Mouse (Mus musculus) large intestine, adult 2 months (tissue): ENCODE measurements around the gene Pigv. TPM values are rescaled to one million over a fixed set of nuclear protein-coding genes. Genes with fewer than 3 reads are reported as not detected.
"Not testable (repeated sequence)": the region's sequence is repeated elsewhere in the genome, so short reads cannot be mapped to it uniquely, and the experiment has no call there.

Experiments
- DNase-seq: peaks from one replicate; pipeline ENCODE4 v3.0.0-alpha.2; 2012; ENCODE audit warnings: low read depth, low spot score
- WGBS: fragments of 180-500 bp; shearing (Covaris S2); methylation state at CpG from one replicate; pipeline ENCODE4 v1.1.7; 2018; 5-methylcytosine and 5-hydroxymethylcytosine counted together
- polyA plus RNA-seq: library from polyadenylated mRNA; depleted of rRNA; stranded (reverse); fragments of >200 nt; gene quantifications from 2 replicates; pipeline ENCODE4 v1.2.3, GENCODE M21; 2012

The Pigv gene
- polyA plus RNA-seq, 1 experiment, result 11.2 TPM

DNA sequence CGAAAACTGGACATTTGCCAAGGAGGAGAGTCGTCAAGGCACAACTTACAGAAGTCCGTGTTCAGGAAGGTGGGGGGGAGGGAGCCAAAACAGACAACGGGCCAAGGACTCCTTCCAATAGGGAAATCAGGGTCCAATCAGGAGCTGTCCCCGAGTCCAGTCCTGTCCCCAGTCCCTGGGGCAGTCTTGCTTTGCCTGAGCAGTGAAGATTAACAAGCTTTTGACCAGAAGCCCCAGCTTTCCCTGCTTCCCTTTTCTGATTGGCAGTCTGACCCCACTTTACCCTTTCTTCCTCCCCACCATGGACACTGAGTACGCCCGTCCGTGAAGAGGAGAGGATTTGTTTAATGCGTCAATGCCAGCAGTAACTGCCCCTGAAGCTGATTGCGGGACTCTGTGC is 21.0 kb downstream of the Pigv start:
- no peak for DNase-seq
- WGBS, result 44% methylated on average over 10 of the region's 10 CpGs

DNA sequence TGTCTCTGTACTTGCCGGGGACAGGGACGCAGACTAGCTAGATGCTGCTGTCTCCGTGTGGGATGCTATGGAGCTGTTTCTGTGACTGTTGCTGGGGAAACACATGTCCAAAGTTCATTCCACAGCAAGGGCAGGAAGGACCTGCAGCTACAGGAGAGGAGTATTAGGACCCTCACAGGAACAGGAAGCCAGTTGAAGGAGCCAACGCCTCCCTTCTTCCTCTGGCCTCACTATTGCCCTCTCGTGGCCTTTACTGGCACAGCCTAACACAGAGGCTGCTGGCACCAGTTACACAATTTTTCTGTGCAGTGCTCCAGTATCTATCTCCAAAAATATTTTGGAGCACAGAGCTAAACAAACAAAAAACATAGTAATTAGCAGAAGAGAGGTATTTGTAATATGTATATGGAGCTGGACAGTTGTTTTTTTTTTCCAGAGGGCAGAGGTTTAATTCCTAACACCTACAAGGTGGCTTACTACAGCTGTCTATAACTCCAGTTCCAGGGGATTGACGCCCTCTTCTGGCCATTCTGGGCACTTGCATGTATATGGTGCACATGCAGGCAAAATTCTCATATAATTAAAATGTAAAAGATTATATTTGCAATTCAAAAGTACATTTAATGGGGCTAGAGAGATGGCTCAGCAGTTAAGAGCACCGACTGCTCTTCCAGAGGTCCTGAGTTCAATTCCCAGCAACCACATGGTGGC is 22.3 kb downstream of the Pigv start, which contains the start of gene Zdhhc18:
Gene Zdhhc18 (minus strand): TSS at position 166 of the 711 bp plus-strand sequence.
- DNase-seq, result no peak
- WGBS, result 32% methylated on average over 7 of the region's 7 CpGs

GRCm38 (mm10) chr4:133649464-133649863 is 23.0 kb downstream of the Pigv start:
- 73% methylated on average over 5 of the region's 5 CpGs for WGBS

GRCm38 (mm10) chr4:133645680-133646079 is 26.8 kb downstream of the Pigv start:
- WGBS, result 51% methylated on average over 21 of the region's 21 CpGs
- DNase-seq, result no peak

More at GRCm38 (mm10) chr4:133649464-133649863, 23.0 kb downstream of the Pigv start:
- not testable (repeated sequence) for DNase-seq

- no peak for DNase-seq
- WGBS, result 94% methylated on average over 3 of the region's 3 CpGs
Observed at GRCm38 (mm10) chr4:133645195-133645594, 27.3 kb downstream of the Pigv start.

- WGBS, result 84% methylated on average over 5 of the region's 5 CpGs
- DNase-seq, result no peak
Observed at GRCm38 (mm10) chr4:133634043-133634410, 38.4 kb downstream of the Pigv start.

- no peak for DNase-seq
- 8% methylated on average over 42 of the region's 47 CpGs for WGBS
Observed at GRCm38 (mm10) chr4:133633332-133634042, 39.0 kb downstream of the Pigv start.

GRCm38 (mm10) chr4:133632483-133633327 is 39.7 kb downstream of the Pigv start:
- 3% methylated on average over 67 of the region's 69 CpGs for WGBS
- DNase-seq, result no peak

DNA sequence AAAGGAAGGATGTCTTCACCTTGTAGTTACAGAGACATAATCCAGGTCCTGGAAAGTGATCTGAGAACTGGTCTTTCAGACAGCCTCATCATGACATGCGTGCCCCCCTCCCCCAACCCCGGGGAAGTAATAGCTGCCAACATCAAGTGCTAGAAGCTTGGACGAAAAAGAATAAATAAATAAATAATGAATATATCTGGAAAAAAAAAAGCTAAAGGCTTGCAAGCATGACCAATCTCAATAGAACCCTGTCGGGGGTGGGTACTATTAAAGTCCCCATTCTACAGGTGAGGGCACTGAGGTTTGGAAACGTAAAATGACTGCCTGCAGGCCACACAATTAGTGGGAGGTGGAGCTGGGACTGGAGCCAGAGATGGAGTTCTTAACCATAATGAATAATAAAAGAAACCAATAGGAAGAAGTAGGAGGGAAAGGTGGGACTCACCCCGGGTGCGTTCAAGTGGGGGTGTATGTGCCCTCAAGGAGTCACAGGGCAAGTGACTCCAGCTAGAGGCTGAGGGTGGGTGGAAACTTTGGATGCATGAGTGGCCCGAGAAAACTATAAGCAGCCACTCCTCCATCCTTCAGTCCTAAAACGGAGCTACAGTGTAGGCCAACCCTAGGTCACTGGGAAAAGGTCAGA is 40.6 kb downstream of the Pigv start:
- 21% methylated on average over 9 of the region's 9 CpGs for WGBS

DNA sequence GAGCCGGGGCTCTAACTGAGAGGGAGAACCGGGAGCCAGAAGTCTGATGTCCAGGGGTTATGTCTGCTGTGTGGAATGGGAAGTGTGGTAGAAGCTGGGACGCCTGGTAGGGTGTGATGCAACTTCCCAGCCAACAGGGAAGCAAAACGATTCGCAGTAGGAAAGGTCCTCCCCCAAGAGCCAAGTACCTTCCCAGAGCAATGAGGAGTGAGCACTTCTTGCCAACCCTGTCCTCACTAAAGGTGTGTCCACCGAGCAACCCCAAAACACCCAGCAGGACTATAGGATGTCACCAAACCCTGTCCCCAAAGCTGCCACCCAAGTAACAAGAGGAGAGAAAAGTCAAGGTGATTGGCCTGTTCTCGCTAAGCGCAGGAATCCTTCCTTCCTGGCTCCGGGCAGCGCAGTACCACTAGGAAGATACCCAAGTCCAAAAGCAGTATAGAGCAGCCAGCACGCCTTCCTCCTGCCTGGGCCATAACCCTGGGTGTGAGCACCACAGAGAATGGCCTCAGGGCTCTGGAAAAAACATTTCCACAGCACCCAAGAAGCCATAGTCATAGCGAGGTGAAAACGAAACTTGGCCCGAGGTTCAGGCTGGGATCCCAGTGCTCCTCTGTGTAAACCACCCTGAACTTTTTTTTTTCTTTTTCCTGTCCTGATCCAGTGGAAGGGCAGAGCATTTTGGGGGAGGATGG is 41.2 kb downstream of the Pigv start:
- WGBS, result 32% methylated on average over 14 of the region's 14 CpGs
- no peak for DNase-seq

More for the DNA sequence above, 40.6 kb downstream of the Pigv start:
- no peak for DNase-seq

DNA sequence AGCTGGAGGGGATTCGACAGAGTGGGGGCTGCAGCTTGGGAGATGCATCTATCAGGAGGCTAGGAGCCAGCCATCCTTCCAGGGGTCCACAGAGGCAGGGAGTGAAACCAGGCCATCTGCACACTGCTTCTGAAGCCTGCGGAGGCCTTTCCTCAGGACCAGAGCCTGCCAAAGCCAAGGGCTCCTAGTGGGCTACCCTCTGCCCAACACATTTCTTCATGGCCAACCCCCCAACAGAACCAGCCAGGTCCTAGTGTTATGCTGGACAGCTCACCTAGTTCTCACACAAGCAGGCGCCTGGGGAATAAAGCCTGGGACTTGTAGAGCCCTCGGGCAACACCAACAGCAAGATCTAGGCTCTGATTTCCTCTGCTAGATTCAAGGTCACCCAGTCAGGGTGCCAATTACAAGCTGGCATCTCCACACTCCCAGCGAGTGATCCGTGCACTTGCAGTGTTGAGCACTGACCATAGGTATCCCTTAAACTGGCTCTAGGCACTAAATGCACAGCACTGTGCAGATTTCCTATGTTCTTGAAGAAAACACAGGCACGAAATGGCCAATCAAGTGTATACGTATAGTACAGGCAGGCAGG is 42.0 kb downstream of the Pigv start:
- DNase-seq, result no peak
- 94% methylated on average over 8 of the region's 8 CpGs for WGBS

DNA sequence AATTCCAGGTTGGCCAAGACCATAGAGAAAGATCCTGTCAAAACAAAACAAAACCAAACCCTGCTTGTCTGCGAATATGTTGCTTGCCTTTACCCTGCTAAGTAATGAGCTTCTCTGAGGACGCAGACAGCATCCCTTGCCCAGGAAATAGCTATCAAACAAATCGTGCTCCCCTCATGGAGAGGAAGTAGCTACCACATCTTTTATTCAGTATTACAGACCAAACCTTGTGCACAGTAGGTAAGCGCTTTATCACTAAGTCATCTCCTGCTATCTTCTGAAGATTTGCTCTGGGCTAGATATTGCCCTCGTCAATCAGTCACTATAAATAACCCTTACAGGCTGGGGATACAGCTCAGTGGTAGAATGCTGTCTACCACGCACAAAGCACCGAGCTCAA is 43.3 kb downstream of the Pigv start:
- DNase-seq, result no peak
- WGBS, result 84% methylated on average over 7 of the region's 7 CpGs

- WGBS, result 78% methylated on average over 2 of the region's 2 CpGs
- DNase-seq, result no peak
Observed at GRCm38 (mm10) chr4:133628517-133628916, 43.9 kb downstream of the Pigv start.

DNA sequence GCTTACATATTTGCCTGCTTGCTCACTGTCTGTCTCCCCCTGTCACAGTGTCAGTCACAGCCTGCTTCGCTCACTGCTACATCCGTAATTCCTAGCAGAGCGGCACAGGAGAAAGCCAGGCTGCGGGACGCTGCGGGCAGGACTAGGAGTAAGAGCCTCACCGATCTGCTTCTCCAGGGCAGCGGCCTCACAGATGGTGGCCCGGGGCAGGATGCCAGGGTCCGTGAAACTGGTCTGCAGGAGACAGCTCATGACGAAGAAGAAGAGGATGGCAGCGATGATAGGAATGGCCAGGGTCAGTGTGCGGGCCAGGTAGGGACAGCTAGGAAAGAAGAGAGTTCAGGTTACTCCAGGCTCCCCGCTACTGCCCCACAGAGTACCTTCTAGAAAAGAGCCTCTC is 45.4 kb downstream of the Pigv start:
- WGBS, result 93% methylated on average over 14 of the region's 14 CpGs
- no peak for DNase-seq

DNA sequence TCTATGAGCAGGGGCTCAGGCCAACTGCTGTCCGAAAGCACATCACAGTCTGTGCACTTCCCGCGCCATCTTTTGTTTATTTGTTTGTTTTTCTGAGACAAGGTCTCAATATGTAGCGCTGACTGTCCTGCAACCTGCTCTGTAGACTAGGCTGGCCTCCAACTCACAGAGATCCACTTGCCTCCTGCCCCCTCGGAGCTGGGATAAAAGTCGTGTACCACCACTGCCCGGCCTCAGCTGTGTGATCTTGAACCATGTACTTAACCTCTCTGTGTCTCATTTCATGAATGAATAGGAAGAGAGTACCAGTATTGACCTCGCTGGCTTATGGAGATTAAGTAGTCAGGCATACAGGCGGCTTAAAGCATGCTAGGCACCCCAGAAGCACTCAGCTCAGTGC is 45.8 kb downstream of the Pigv start:
- DNase-seq, result no peak
- 88% methylated on average over 9 of the region's 9 CpGs for WGBS

DNA sequence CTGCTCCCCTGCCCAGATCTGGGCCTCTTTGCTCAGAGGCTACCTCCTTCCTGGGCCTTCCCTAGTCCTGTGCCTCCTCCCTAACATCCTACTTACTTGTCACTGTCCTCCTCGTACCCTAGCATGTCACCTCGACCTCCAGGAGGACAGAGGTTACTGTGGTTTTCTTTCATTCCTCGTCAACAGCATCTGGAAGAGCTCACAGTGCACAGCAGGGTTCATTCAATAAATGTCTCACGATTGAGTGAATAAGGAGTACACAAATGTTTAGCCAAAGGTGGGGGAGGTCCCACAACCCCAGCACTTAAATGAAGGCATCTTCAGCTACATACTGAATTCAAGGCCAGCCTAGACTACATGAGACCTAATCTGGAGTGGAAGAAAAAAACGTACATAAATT is 46.2 kb downstream of the Pigv start:
- DNase-seq, result no peak

DNA sequence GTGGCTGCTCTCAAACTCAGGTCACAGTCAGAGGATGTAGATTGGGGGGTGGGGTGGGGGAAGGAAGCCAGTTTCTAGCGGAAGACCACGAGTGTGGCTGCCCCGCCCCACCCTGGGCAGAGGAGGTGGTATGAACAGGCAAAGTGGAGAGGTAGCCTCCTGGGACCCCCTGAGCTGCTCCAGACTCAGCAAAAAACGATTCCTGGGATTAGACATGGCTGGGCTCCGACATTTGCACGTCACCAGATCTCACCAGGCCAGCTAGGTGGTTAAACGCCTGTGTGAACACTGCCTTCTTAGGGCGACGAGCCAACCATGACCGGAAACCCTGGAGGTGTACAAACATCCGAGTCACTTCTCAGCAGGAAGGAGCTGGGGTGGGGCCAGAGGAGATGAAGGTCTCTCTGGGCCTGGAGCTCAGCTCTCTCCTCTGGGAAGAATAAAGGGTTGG is 46.8 kb downstream of the Pigv start:
- WGBS, result 34% methylated on average over 11 of the region's 11 CpGs
- DNase-seq, result no peak

More for the DNA sequence above, 46.2 kb downstream of the Pigv start:
- 72% methylated on average over 5 of the region's 5 CpGs for WGBS

- WGBS, result 89% methylated on average over 7 of the region's 7 CpGs
- no peak for DNase-seq
Observed at GRCm38 (mm10) chr4:133624830-133625229, 47.6 kb downstream of the Pigv start.
